Mouse (Mus musculus) testis, adult 2 months (tissue): ENCODE data around the gene Hand2.

Experiments
- CTCF ChIP-seq: fragments of 200-500 bp; IDR thresholded peaks from 2 replicates; pipeline ENCODE4 v1.5.1; 2012; ENCODE audit warnings: low read depth, mild to moderate bottlenecking, inconsistent platforms, low read length, moderate library complexity; ENCODE audit not compliant: control insufficient read depth, insufficient read depth, insufficient replicate concordance
- POLR2A ChIP-seq: fragments of 200-500 bp; IDR thresholded peaks from 2 replicates; pipeline ENCODE4 v1.6.1; 2012; ENCODE audit warnings: low read depth, mild to moderate bottlenecking, inconsistent platforms, low read length, moderate library complexity; ENCODE audit not compliant: control insufficient read depth

DNA sequence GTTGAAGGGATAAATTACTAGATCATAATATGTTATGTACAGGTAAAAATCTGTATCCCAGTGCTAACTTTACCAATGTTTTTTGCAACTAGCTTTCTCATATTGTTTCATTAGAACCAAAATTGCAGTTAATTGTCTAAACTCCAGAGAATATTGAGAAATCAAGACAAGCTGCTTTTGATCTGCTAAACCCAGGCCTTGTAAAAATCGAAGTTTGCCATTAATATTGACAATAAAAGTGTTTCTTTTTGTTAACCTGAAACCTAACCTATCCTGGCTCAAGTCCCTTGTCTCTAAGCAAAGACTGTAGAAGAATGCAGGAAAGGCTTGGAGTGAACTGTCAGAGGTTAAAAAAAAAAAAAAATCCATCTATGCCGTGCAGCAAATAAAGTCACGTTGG is 5.3 kb upstream of the Hand2 start:
- TF ChIP-seq CTCF, result no peak
- TF ChIP-seq POLR2A, result no peak
